9 mouse cellular contexts compared by ENCODE assay signal in the genomic region with DNA sequence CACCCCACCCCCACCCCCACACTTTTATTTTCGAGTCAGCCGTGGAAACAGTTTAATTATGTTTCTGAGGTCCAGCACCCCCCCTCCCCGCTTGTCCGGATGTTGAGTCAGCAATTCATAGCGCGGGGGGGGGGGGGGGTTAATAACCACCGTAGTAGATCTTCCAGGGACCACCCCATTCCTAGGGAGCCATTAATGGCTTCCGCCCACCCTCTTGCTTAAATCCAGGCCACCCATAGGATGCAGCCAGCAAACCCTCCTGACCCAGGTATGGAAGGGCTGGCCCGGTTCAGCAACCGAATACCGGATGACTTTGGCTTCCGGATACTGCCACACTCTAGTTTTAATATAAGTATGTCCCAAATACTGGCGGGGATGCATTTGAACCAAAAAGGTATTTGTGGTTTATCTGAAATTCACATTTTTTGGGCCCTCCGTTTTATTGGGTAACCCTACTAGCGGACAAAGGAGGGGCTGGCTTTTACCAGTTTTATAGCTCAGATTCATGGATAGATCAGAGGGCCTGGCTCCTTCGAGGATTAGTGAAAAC.
A peak's percentile ranks its signal among the peaks of the same experiment; 100 is the strongest.
DNase-seq lines count a peak whose midpoint lies in the region; ATAC-seq and TF ChIP-seq lines count a peak whose summit lies in the region.
"Had no signal": no experiment of that assay in that cellular context is flagged by ENCODE, and none has a peak within 500 bp of the region (broad histone marks: within the 10 kb centered on the region; RNA-seq: fewer than 3 reads in every experiment).

No protein-coding gene starts in this region.

- no peak for TF ChIP-seq CTCF in kidney, postnatal 0 days (IDR thresholded peaks at IDR 0.05; ENCODE audit: low read depth)
- TF ChIP-seq CTCF in midbrain, postnatal 0 days (IDR thresholded peaks at IDR 0.05), result no peak

- H3K4me2 ChIP-seq in kidney, postnatal 0 days (ENCODE audit: low read length), result peak overlapping the region; percentile 62
- H3K4me2 ChIP-seq in embryonic facial prominence, embryonic 13.5 days, result peak overlapping the region; percentile 55
- H3K4me2 ChIP-seq in intestine, embryonic 15.5 days (replicated peaks), result peak overlapping the region; percentile 54
- peak overlapping the region; percentile 37 for H3K4me2 ChIP-seq in midbrain, postnatal 0 days (ENCODE audit: low read depth, low read length, poor library complexity, severe bottlenecking)

- no peaks in the 10 kb centered on the region; the same call in 1 of the 2 replicates for H3K4me1 ChIP-seq in kidney, postnatal 0 days (replicated peaks; ENCODE audit: insufficient read depth, low read length)
- H3K4me1 ChIP-seq in embryonic facial prominence, embryonic 13.5 days, result peaks cover 48% of the 10 kb centered on the region
- H3K4me1 ChIP-seq in intestine, embryonic 15.5 days (replicated peaks), result no peaks in the 10 kb centered on the region
- 0 out of 2 replicates have a peak, but pooled peaks cover 5% of the 10 kb centered on the region for H3K4me1 ChIP-seq in midbrain, postnatal 0 days (ENCODE audit: insufficient read depth, low read length)

- no peaks in the 10 kb centered on the region for H3K27me3 ChIP-seq in kidney, postnatal 0 days (ENCODE audit: insufficient read depth, low read length)
- peaks cover 33% of the 10 kb centered on the region for H3K27me3 ChIP-seq in embryonic facial prominence, embryonic 13.5 days
- no peaks in the 10 kb centered on the region for H3K27me3 ChIP-seq in intestine, embryonic 15.5 days (replicated peaks)
- no peaks in the 10 kb centered on the region for H3K27me3 ChIP-seq in midbrain, postnatal 0 days (ENCODE audit: insufficient read depth, low read length)

- peak overlapping the region; percentile 44; the same call in 1 of the 2 replicates for H3K9ac ChIP-seq in kidney, postnatal 0 days (ENCODE audit: low read depth, low read length)
- H3K9ac ChIP-seq in embryonic facial prominence, embryonic 13.5 days, result no peak overlapping the region
- H3K9ac ChIP-seq in intestine, embryonic 15.5 days, result no peak overlapping the region
- no peak overlapping the region for H3K9ac ChIP-seq in midbrain, postnatal 0 days (replicated peaks; ENCODE audit: low read length, poor library complexity, severe bottlenecking)

- H3K27ac ChIP-seq in kidney, postnatal 0 days, result no peak overlapping the region; the same call in 1 of the 2 replicates
- H3K27ac ChIP-seq in embryonic facial prominence, embryonic 13.5 days, result peak overlapping the region; percentile 62
- no peak overlapping the region for H3K27ac ChIP-seq in intestine, embryonic 15.5 days
- no peak overlapping the region for H3K27ac ChIP-seq in midbrain, postnatal 0 days (ENCODE audit: low read depth, low read length)
- H3K27ac ChIP-seq: left cerebral cortex, adult 2 months had no signal

- DNase-seq in kidney, postnatal 0 days (ENCODE audit: low spot score), result peak; percentile 60
- no peak for DNase-seq in kidney, postnatal 14 days
- DNase-seq in midbrain, postnatal 0 days (ENCODE audit: low spot score), result no peak
- no peak for DNase-seq in left cerebral cortex, adult 9 months (ENCODE audit: low spot score in 2 of 2)
- no peak for DNase-seq in layer of hippocampus, adult 9-10 months (ENCODE audit: low spot score)
- no peak for DNase-seq in frontal cortex, adult 2 months (ENCODE audit: extremely low spot score in 1 of 2, low spot score in 1 of 2)

- H3K36me3 ChIP-seq in kidney, postnatal 0 days (ENCODE audit: insufficient read depth, low read length), result no peaks in the 10 kb centered on the region
- no peaks in the 10 kb centered on the region for H3K36me3 ChIP-seq in embryonic facial prominence, embryonic 13.5 days
- no peaks in the 10 kb centered on the region for H3K36me3 ChIP-seq in intestine, embryonic 15.5 days
- H3K36me3 ChIP-seq in midbrain, postnatal 0 days (ENCODE audit: insufficient read depth, low read length), result no peaks in the 10 kb centered on the region

- 14% methylated on average over 14 of the region's 16 CpGs for WGBS in kidney, postnatal 0 days
- 46% methylated on average over 15 of the region's 16 CpGs for WGBS in embryonic facial prominence, embryonic 13.5 days
- WGBS in intestine, embryonic 15.5 days, result 30% methylated on average over 16 of the region's 16 CpGs
- 52% methylated on average over 14 of the region's 16 CpGs for WGBS in midbrain, postnatal 0 days

- H3K9me3 ChIP-seq in kidney, postnatal 0 days (replicated peaks; ENCODE audit: low read length), result no peaks in the 10 kb centered on the region
- H3K9me3 ChIP-seq in embryonic facial prominence, embryonic 13.5 days, result no peaks in the 10 kb centered on the region
- H3K9me3 ChIP-seq in intestine, embryonic 15.5 days, result no peaks in the 10 kb centered on the region
- H3K9me3 ChIP-seq in midbrain, postnatal 0 days (ENCODE audit: low read length), result no peaks in the 10 kb centered on the region

- peak; percentile 48 for ATAC-seq in kidney, postnatal 0 days (replicated peaks; ENCODE audit: low FRiP score, low read depth)
- ATAC-seq in embryonic facial prominence, embryonic 13.5 days (ENCODE audit: insufficient number of reproducible peaks, insufficient read depth, low FRiP score, low TSS enrichment, low read depth), result no peak
- peak; percentile 50 for ATAC-seq in intestine, embryonic 15.5 days
- ATAC-seq in midbrain, postnatal 0 days (ENCODE audit: low FRiP score), result no peak

- peak overlapping the region; percentile 33 for H3K4me3 ChIP-seq in kidney, postnatal 0 days (replicated peaks; ENCODE audit: low read depth, low read length)
- no peak overlapping the region for H3K4me3 ChIP-seq in embryonic facial prominence, embryonic 13.5 days
- H3K4me3 ChIP-seq in intestine, embryonic 15.5 days (replicated peaks), result peak overlapping the region; percentile 25
- no peak overlapping the region for H3K4me3 ChIP-seq in midbrain, postnatal 0 days (ENCODE audit: low read depth, low read length)
- H3K4me3 ChIP-seq: left cerebral cortex, adult 2 months had no signal

Comparison
In these comparisons a context has a peak if more than half of its experiments do, and no peak if none do; other contexts are left out.
1. ATAC-seq: peak in kidney, postnatal 0 days (single experiment) and intestine, embryonic 15.5 days (single experiment); none in embryonic facial prominence, embryonic 13.5 days (single experiment) and midbrain, postnatal 0 days (single experiment).
2. H3K4me3 ChIP-seq: peak in kidney, postnatal 0 days (single experiment) and intestine, embryonic 15.5 days (single experiment); none in embryonic facial prominence, embryonic 13.5 days (single experiment) and midbrain, postnatal 0 days (single experiment).
3. Peak in every context shown above with its lines, with median percentiles within 50 percentile points of each other: H3K4me2 ChIP-seq.